Comparison of ENCODE assay signal across 24 mouse cellular contexts in the genomic region with DNA sequence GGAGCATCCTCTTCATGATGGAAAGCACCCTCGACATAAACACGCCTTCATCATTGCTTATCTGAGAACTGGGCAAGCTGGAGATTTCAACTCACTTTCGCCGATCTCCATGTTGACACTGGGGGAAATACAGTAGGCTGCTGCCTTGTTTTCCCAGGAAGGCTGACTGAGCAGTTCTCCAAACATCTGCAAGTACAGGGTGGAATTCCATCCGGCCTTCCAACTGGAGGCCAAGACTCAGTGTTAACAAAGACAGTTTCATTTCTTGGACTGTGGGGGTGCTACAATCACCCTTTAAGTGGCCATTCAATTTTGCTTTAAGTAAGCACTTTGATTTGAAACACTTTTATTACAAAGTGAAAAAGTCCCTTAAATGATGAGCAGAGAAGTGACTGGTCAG.
"Had no signal": no experiment of that assay in that cellular context is flagged by ENCODE, and none has a peak within 500 bp of the region (broad histone marks: within the 10 kb centered on the region; RNA-seq: fewer than 3 reads in every experiment).

No protein-coding gene starts in this region.

- DNase-seq: gastrocnemius, adult 2 months; gastrocnemius, postnatal 10 days; gastrocnemius, postnatal 25 days; heart, adult 18-20 months; heart, postnatal 10 days; heart, postnatal 4 days; kidney, adult 18-20 months; kidney, adult 8-10 months; kidney, postnatal 10 days; kidney, postnatal 25 days; layer of hippocampus, adult 9-11 months; layer of hippocampus, postnatal 36 days; left cerebral cortex, postnatal 4 days; liver; liver, embryonic 13.5 days had no signal

- H3K27ac ChIP-seq: gastrocnemius, adult 2 months; heart, embryonic 10.5 days; hindbrain, embryonic 10.5 days; hindbrain, embryonic 12.5 days; hindbrain, embryonic 14.5 days; intestine, embryonic 15.5 days; limb, embryonic 12.5 days; liver, embryonic 13.5 days had no signal

- H3K36me3 ChIP-seq: heart, embryonic 10.5 days; heart, embryonic 12.5 days; hindbrain, embryonic 10.5 days; hindbrain, embryonic 12.5 days; intestine, embryonic 15.5 days; limb, embryonic 12.5 days; liver, embryonic 13.5 days had no signal

- ATAC-seq: inflammation-experienced regulatory T-cells, adult 6 months; intestine, embryonic 15.5 days; intestine, postnatal 0 days had no signal

- H3K4me3 ChIP-seq: gastrocnemius, adult 2 months; heart, embryonic 10.5 days; heart, embryonic 12.5 days; hindbrain, embryonic 10.5 days; hindbrain, embryonic 12.5 days; intestine, embryonic 15.5 days; limb, embryonic 12.5 days; liver, embryonic 13.5 days had no signal
